Mouse (Mus musculus) macrophage (primary cell): ENCODE results near the gene Nxt1. TPM values are rescaled to one million over a fixed set of nuclear protein-coding genes. Genes with fewer than 3 reads are reported as not detected.

Experiments used
- H3K27ac ChIP-seq: fragments of 350-480 bp; formaldehyde crosslinking; 2 replicates; pipeline ENCODE4 v1.9.0; 2021
- H3K36me3 ChIP-seq: fragments of 350-480 bp; formaldehyde crosslinking; 2 replicates; pipeline ENCODE4 v1.9.0; 2021; ENCODE audit errors: inconsistent target
- H3K4me3 ChIP-seq: fragments of 350-480 bp; formaldehyde crosslinking; 2 replicates; pipeline ENCODE4 v1.9.0; 2021; ENCODE audit errors: inconsistent target
- H3K79me2 ChIP-seq: fragments of 350-480 bp; formaldehyde crosslinking; 2 replicates; pipeline ENCODE4 v1.9.0; 2021; ENCODE audit errors: inconsistent target
- WGBS: methylation state at CpG from one replicate; pipeline ENCODE4 v1.1.7; 2026; ENCODE audit warnings: inconsistent platforms; ENCODE audit not compliant: missing documents; 5-methylcytosine and 5-hydroxymethylcytosine counted together
- polyA plus RNA-seq: library from polyadenylated mRNA; stranded (reverse); fragments of 250-400 nt; gene quantifications from 3 replicates; pipeline ENCODE4 v1.2.4, GENCODE M21; 2018; ENCODE audit warnings: inconsistent platforms
- total RNA-seq, 78 experiments: library from RNA; depleted of rRNA; stranded (reverse); fragments of 250-400 nt; gene quantifications; 1 replicate in 9 of 78; 2 replicates in 24 of 78; 3 replicates in 43 of 78; 4 replicates in 2 of 78; pipeline ENCODE4 v1.2.4; 2018; ENCODE audit warnings: inconsistent platforms in 56 of 78

Nxt1 gene
- total RNA-seq (2018; cell fraction: chromatin; rRNA removed): 1 to 10 TPM in 22 of 26 experiments, under 1 TPM in 2, not detected in 2; 0.77 to 7.7 (median 2.3) TPM
- 10 to 100 TPM in 22 of 26 experiments, 1 to 10 TPM in 4; 7.4 to 22.1 (median 14.9) TPM for total RNA-seq (2018; cell fraction: cytosol; rRNA removed)
- total RNA-seq (2018; cell fraction: nucleus; rRNA removed): 10 to 100 TPM in 3 of 26 experiments, 1 to 10 TPM in 23; 1.6 to 13.2 (median 4.6) TPM
- 10.2 to 26.7 TPM (median 15.0 TPM) in 3 replicates for polyA plus RNA-seq

GRCm38 (mm10) chr2:148672199-148673096, at the start of gene Nxt1:
TSS of gene Nxt1 (plus strand) at chr2:148672601.
- Histone ChIP-seq H3K27ac (peak within 1 kb of the TSS; percentile 37), H3K79me2 (peaks cover 35% of the 10 kb centered on the region), H3K36me3 (peaks cover 10% of the 10 kb centered on the region; the same call in 1 of the 2 replicates), H3K4me3 (peak within 1 kb of the TSS; percentile 90)
- WGBS: 1% methylated on average over 58 of the region's 58 CpGs

GRCm38 (mm10) chr2:148623067-148623466, 49.3 kb upstream of the Nxt1 start:
- Histone ChIP-seq H3K36me3 (no peaks in the 10 kb centered on the region), H3K27ac (no peak overlapping the region), H3K79me2 (no peaks in the 10 kb centered on the region), H3K4me3 (no peak overlapping the region)
- 83% methylated on average over 2 of the region's 2 CpGs for WGBS

GRCm38 (mm10) chr2:148624484-148624883, 47.9 kb upstream of the Nxt1 start:
- H3K79me2 ChIP-seq: no peaks in the 10 kb centered on the region
- 17% methylated on average over 3 of the region's 3 CpGs for WGBS
- no peak overlapping the region for H3K4me3 ChIP-seq
- no peak overlapping the region for H3K27ac ChIP-seq
- H3K36me3 ChIP-seq: no peaks in the 10 kb centered on the region

GRCm38 (mm10) chr2:148627011-148627471, 45.4 kb upstream of the Nxt1 start:
- H3K79me2 ChIP-seq: no peaks in the 10 kb centered on the region
- H3K27ac ChIP-seq: no peak overlapping the region
- H3K4me3 ChIP-seq: no peak overlapping the region
- 91% methylated on average over 3 of the region's 3 CpGs for WGBS
- no peaks in the 10 kb centered on the region for H3K36me3 ChIP-seq

GRCm38 (mm10) chr2:148631011-148631410, 41.4 kb upstream of the Nxt1 start:
- no peaks in the 10 kb centered on the region for H3K79me2 ChIP-seq
- H3K36me3 ChIP-seq: no peaks in the 10 kb centered on the region
- 95% methylated on average over 2 of the region's 2 CpGs for WGBS
- no peak overlapping the region for H3K27ac ChIP-seq
- no peak overlapping the region for H3K4me3 ChIP-seq

- no peaks in the 10 kb centered on the region for H3K79me2 ChIP-seq
- 100% methylated on average over 3 of the region's 3 CpGs for WGBS
Measured at GRCm38 (mm10) chr2:148631602-148632001, 40.8 kb upstream of the Nxt1 start.

GRCm38 (mm10) chr2:148634466-148634865, 37.9 kb upstream of the Nxt1 start:
- WGBS: 83% methylated on average over 4 of the region's 4 CpGs
- no peaks in the 10 kb centered on the region for H3K36me3 ChIP-seq
- no peaks in the 10 kb centered on the region for H3K79me2 ChIP-seq
- H3K27ac ChIP-seq: no peak overlapping the region
- H3K4me3 ChIP-seq: no peak overlapping the region

More at GRCm38 (mm10) chr2:148631602-148632001, 40.8 kb upstream of the Nxt1 start:
- no peak overlapping the region for H3K4me3 ChIP-seq
- H3K36me3 ChIP-seq: no peaks in the 10 kb centered on the region
- no peak overlapping the region for H3K27ac ChIP-seq

GRCm38 (mm10) chr2:148642610-148643370, 29.6 kb upstream of the Nxt1 start:
- Histone ChIP-seq H3K27ac (no peak overlapping the region), H3K36me3 (no peaks in the 10 kb centered on the region), H3K79me2 (no peaks in the 10 kb centered on the region), H3K4me3 (no peak overlapping the region)
- WGBS: 100% methylated on average over 1 of the region's 1 CpGs

- 100% methylated on average over 6 of the region's 6 CpGs for WGBS
- Histone ChIP-seq H3K4me3 (no peak overlapping the region), H3K27ac (no peak overlapping the region), H3K36me3 (no peaks in the 10 kb centered on the region), H3K79me2 (no peaks in the 10 kb centered on the region)
Measured at GRCm38 (mm10) chr2:148644421-148645000, 27.9 kb upstream of the Nxt1 start.

GRCm38 (mm10) chr2:148650587-148651357, 21.6 kb upstream of the Nxt1 start:
- WGBS: 78% methylated on average over 3 of the region's 3 CpGs
- no peaks in the 10 kb centered on the region for H3K79me2 ChIP-seq
- no peak overlapping the region for H3K27ac ChIP-seq
- no peaks in the 10 kb centered on the region for H3K36me3 ChIP-seq
- no peak overlapping the region for H3K4me3 ChIP-seq

- 0% methylated on average over 3 of the region's 3 CpGs for WGBS
- Histone ChIP-seq H3K79me2 (no peaks in the 10 kb centered on the region), H3K27ac (no peak overlapping the region), H3K36me3 (no peaks in the 10 kb centered on the region), H3K4me3 (no peak overlapping the region)
Measured at GRCm38 (mm10) chr2:148654961-148655360, 17.4 kb upstream of the Nxt1 start.

GRCm38 (mm10) chr2:148663458-148663857, 8.9 kb upstream of the Nxt1 start:
- no peaks in the 10 kb centered on the region for H3K36me3 ChIP-seq
- H3K4me3 ChIP-seq: no peak overlapping the region
- WGBS: 27% methylated on average over 1 of the region's 1 CpGs
- H3K79me2 ChIP-seq: no peaks in the 10 kb centered on the region
- no peak overlapping the region for H3K27ac ChIP-seq

- Histone ChIP-seq H3K79me2 (peaks cover 50% of the 10 kb centered on the region), H3K27ac (no peak overlapping the region), H3K36me3 (peaks cover 10% of the 10 kb centered on the region; the same call in 1 of the 2 replicates), H3K4me3 (no peak overlapping the region)
- WGBS: 78% methylated on average over 26 of the region's 26 CpGs
Measured at GRCm38 (mm10) chr2:148677801-148678200, 5.4 kb downstream of the Nxt1 start.
